Mouse (Mus musculus) testis, adult 2 months (tissue): ENCODE results near the gene Stard9. TPM values are rescaled to one million over a fixed set of nuclear protein-coding genes. Genes with fewer than 3 reads are reported as not detected.

Experiments used
- H3K27ac ChIP-seq: fragments of 200-500 bp; 2 replicates; pipeline ENCODE4 v1.5.1; 2012; ENCODE audit warnings: low read depth, low read length; ENCODE audit not compliant: control insufficient read depth, insufficient read depth
- H3K27me3 ChIP-seq: fragments of 200-500 bp; 2 replicates; pipeline ENCODE4 v1.6.1; 2012; ENCODE audit warnings: mild to moderate bottlenecking, low read length, moderate library complexity; ENCODE audit not compliant: control insufficient read depth, insufficient read depth
- H3K36me3 ChIP-seq: fragments of 200-500 bp; 2 replicates; pipeline ENCODE4 v1.6.1; 2012; ENCODE audit warnings: mild to moderate bottlenecking, low read length; ENCODE audit not compliant: control insufficient read depth, insufficient read depth
- H3K4me1 ChIP-seq: fragments of 200-500 bp; 2 replicates; pipeline ENCODE4 v1.6.1; 2012; ENCODE audit warnings: low read length; ENCODE audit not compliant: control insufficient read depth, insufficient read depth
- H3K4me3 ChIP-seq: fragments of 200-500 bp; 2 replicates; pipeline ENCODE4 v1.5.1; 2012; ENCODE audit warnings: low read depth, mild to moderate bottlenecking, low read length, moderate library complexity, mixed read lengths; ENCODE audit not compliant: control insufficient read depth
- CTCF ChIP-seq: fragments of 200-500 bp; IDR thresholded peaks from 2 replicates; pipeline ENCODE4 v1.5.1; 2012; ENCODE audit warnings: low read depth, mild to moderate bottlenecking, inconsistent platforms, low read length, moderate library complexity; ENCODE audit not compliant: control insufficient read depth, insufficient read depth, insufficient replicate concordance
- POLR2A ChIP-seq: fragments of 200-500 bp; IDR thresholded peaks from 2 replicates; pipeline ENCODE4 v1.6.1; 2012; ENCODE audit warnings: low read depth, mild to moderate bottlenecking, inconsistent platforms, low read length, moderate library complexity; ENCODE audit not compliant: control insufficient read depth
- polyA plus RNA-seq: library from polyadenylated mRNA; depleted of rRNA; stranded (reverse); fragments of >200 nt; gene quantifications from 2 replicates; pipeline ENCODE4 v1.2.3, GENCODE M21; 2012

Gene Stard9
- polyA plus RNA-seq, 1 experiment, result 26.9 TPM

- no peak for TF ChIP-seq CTCF
- TF ChIP-seq POLR2A, result peak; percentile 72
- peak within 1 kb of the TSS; percentile 99 for H3K4me3 ChIP-seq
- H3K36me3 ChIP-seq, result no peaks in the 10 kb centered on the region
- peaks cover 3% of the 10 kb centered on the region for H3K4me1 ChIP-seq
- no peaks in the 10 kb centered on the region for H3K27me3 ChIP-seq
- H3K27ac ChIP-seq, result peak within 1 kb of the TSS; percentile 94
Observed at GRCm38 (mm10) chr2:120608830-120609723, 19.8 kb upstream of the Stard9 start, which contains the start of the genes Haus2 and Lrrc57. Gene Haus2, plus strand, starts transcription at chr2:120609383. Gene Lrrc57, minus strand, starts transcription at chr2:120609520.

- H3K4me3 ChIP-seq, result no peak overlapping the region
- TF ChIP-seq CTCF (no peak), POLR2A (no peak)
- no peak overlapping the region for H3K27ac ChIP-seq
- H3K4me1 ChIP-seq, result no peaks in the 10 kb centered on the region
- H3K36me3 ChIP-seq, result no peaks in the 10 kb centered on the region; the same call in none of the 2 replicates
- H3K27me3 ChIP-seq, result no peaks in the 10 kb centered on the region
Observed at GRCm38 (mm10) chr2:120616279-120617163, 12.4 kb upstream of the Stard9 start.

- no peak overlapping the region for H3K4me3 ChIP-seq
- H3K36me3 ChIP-seq, result no peaks in the 10 kb centered on the region; the same call in none of the 2 replicates
- H3K4me1 ChIP-seq, result no peaks in the 10 kb centered on the region
- H3K27ac ChIP-seq, result no peak overlapping the region
- TF ChIP-seq POLR2A, result no peak
- 0 out of 2 replicates have a peak, but pooled peaks have one; percentile 10 for TF ChIP-seq CTCF
- H3K27me3 ChIP-seq, result no peaks in the 10 kb centered on the region
Observed at GRCm38 (mm10) chr2:120619538-120619937, 9.4 kb upstream of the Stard9 start.

- no peak for TF ChIP-seq CTCF
- Histone ChIP-seq H3K36me3 (no peaks in the 10 kb centered on the region), H3K4me1 (no peaks in the 10 kb centered on the region), H3K4me3 (no peak overlapping the region), H3K27me3 (no peaks in the 10 kb centered on the region), H3K27ac (no peak overlapping the region)
Observed at GRCm38 (mm10) chr2:120622920-120623319, 6.0 kb upstream of the Stard9 start.

GRCm38 (mm10) chr2:120628076-120628865, 650 bp upstream of the Stard9 start:
- no peak overlapping the region for H3K27ac ChIP-seq

GRCm38 (mm10) chr2:120630246-120630645, 1.3 kb downstream of the Stard9 start:
- Histone ChIP-seq H3K27me3 (no peaks in the 10 kb centered on the region), H3K4me3 (no peak overlapping the region), H3K27ac (no peak overlapping the region), H3K36me3 (no peaks in the 10 kb centered on the region), H3K4me1 (peaks cover 5% of the 10 kb centered on the region)
- TF ChIP-seq POLR2A, result no peak
- no peak for TF ChIP-seq CTCF

More at GRCm38 (mm10) chr2:120628076-120628865, 650 bp upstream of the Stard9 start:
- Histone ChIP-seq H3K4me1 (peaks cover 5% of the 10 kb centered on the region), H3K36me3 (no peaks in the 10 kb centered on the region), H3K4me3 (peak overlapping the region; percentile 45; the same call in 1 of the 2 replicates), H3K27me3 (no peaks in the 10 kb centered on the region)
- TF ChIP-seq CTCF, result no peak
- TF ChIP-seq POLR2A, result no peak
